Mouse (Mus musculus) stomach, embryonic 16.5 days (tissue): ENCODE measurements around the gene Tap2. TPM values are rescaled to one million over a fixed set of nuclear protein-coding genes. Genes with fewer than 3 reads are reported as not detected.
A peak's percentile ranks its signal among the peaks of the same experiment; 100 is the strongest.

Experiments
- ATAC-seq: fragments of 200-750 bp; cut with Nextera tagmentation; 2 replicates; pipeline ENCODE4 v1.8.0; 2017; ENCODE audit warnings: moderate number of reproducible peaks, moderate TSS enrichment; ENCODE audit not compliant: insufficient read depth, low FRiP score
- H3K27ac ChIP-seq: fragments of 300-500 bp; sonication (generic); 2 replicates; pipeline ENCODE4 v1.5.1; 2014; ENCODE audit warnings: low read length
- H3K27me3 ChIP-seq: fragments of 300-500 bp; sonication (generic); 2 replicates; pipeline ENCODE4 v1.6.1; 2014; ENCODE audit warnings: low read length, control low read depth, mixed read lengths; ENCODE audit not compliant: control insufficient read depth, insufficient read depth
- H3K36me3 ChIP-seq: fragments of 300-500 bp; sonication (generic); 2 replicates; pipeline ENCODE4 v1.6.1; 2014; ENCODE audit warnings: low read length; ENCODE audit not compliant: control insufficient read depth, insufficient read depth
- H3K4me1 ChIP-seq: fragments of 300-500 bp; sonication (generic); 2 replicates; pipeline ENCODE4 v1.6.1; 2014; ENCODE audit warnings: low read length, control low read depth, mixed read lengths; ENCODE audit not compliant: control insufficient read depth, insufficient read depth
- H3K4me2 ChIP-seq: fragments of 300-500 bp; sonication (generic); 2 replicates; pipeline ENCODE4 v1.6.1; 2014; ENCODE audit warnings: low read depth, low read length, mixed read lengths
- H3K4me3 ChIP-seq: fragments of 300-500 bp; sonication (generic); replicated peaks from 2 replicates; pipeline ENCODE4 v1.5.1; 2014; ENCODE audit warnings: mild to moderate bottlenecking, low read length
- H3K9ac ChIP-seq: fragments of 300-500 bp; sonication (generic); 2 replicates; pipeline ENCODE4 v1.6.1; 2014; ENCODE audit warnings: low read length
- H3K9me3 ChIP-seq: fragments of 300-500 bp; sonication (generic); replicated peaks from 2 replicates; pipeline ENCODE4 v1.6.1; 2016; ENCODE audit warnings: low read length, control low read depth; ENCODE audit not compliant: control insufficient read depth
- WGBS: fragments of 180-500 bp; shearing (Covaris S2); extraction: QIAGEN DNeasy Blood & Tissue Kit; methylation state at CpG from one replicate; pipeline ENCODE4 v1.1.7; 2014; 5-methylcytosine and 5-hydroxymethylcytosine counted together
- polyA plus RNA-seq: library from polyadenylated mRNA; unstranded; fragments of >200 nt; fragmentation: Nextera tagmentation; extraction: Ambion mirVana; gene quantifications from 2 replicates; pipeline ENCODE4 v1.2.1, GENCODE M21; 2015

The Tap2 gene
- polyA plus RNA-seq, 1 experiment from 2014 or later = 7.1 TPM

GRCm38 (mm10) chr17:34188986-34189385, 14.3 kb upstream of the Tap2 start:
- peaks cover 8% of the 10 kb centered on the region; the same call in 1 of the 2 replicates for H3K4me1 ChIP-seq
- no peak overlapping the region for H3K4me2 ChIP-seq
- no peak overlapping the region for H3K9ac ChIP-seq
- ATAC-seq = no peak
- H3K27ac ChIP-seq = no peak overlapping the region
- H3K36me3 ChIP-seq = no peaks in the 10 kb centered on the region
- H3K27me3 ChIP-seq = peaks cover 22% of the 10 kb centered on the region
- 67% methylated on average over 6 of the region's 6 CpGs for WGBS
- no peaks in the 10 kb centered on the region for H3K9me3 ChIP-seq
- no peak overlapping the region for H3K4me3 ChIP-seq

- no peak overlapping the region for H3K9ac ChIP-seq
- no peak overlapping the region for H3K4me3 ChIP-seq
- H3K27me3 ChIP-seq = peaks cover 28% of the 10 kb centered on the region
- no peak overlapping the region for H3K27ac ChIP-seq
- H3K36me3 ChIP-seq = no peaks in the 10 kb centered on the region
- no peak for ATAC-seq
- H3K9me3 ChIP-seq = no peaks in the 10 kb centered on the region
- 25% methylated on average over 16 of the region's 16 CpGs for WGBS
- H3K4me2 ChIP-seq = no peak overlapping the region
- H3K4me1 ChIP-seq = peaks cover 8% of the 10 kb centered on the region
These were observed 10.5 kb upstream of the Tap2 start for GRCm38 (mm10) chr17:34192852-34193251.

- no peak for ATAC-seq
- Histone ChIP-seq H3K9me3 (no peaks in the 10 kb centered on the region), H3K27me3 (peaks cover 31% of the 10 kb centered on the region), H3K36me3 (no peaks in the 10 kb centered on the region), H3K9ac (no peak overlapping the region), H3K4me3 (no peak overlapping the region), H3K27ac (no peak overlapping the region), H3K4me2 (no peak overlapping the region), H3K4me1 (peaks cover 10% of the 10 kb centered on the region)
- WGBS = 51% methylated on average over 8 of the region's 8 CpGs
These were observed 9.9 kb upstream of the Tap2 start for GRCm38 (mm10) chr17:34193468-34193867.

- Histone ChIP-seq H3K4me3 (no peak overlapping the region), H3K36me3 (no peaks in the 10 kb centered on the region), H3K4me2 (no peak overlapping the region), H3K4me1 (peaks cover 10% of the 10 kb centered on the region), H3K27me3 (peaks cover 39% of the 10 kb centered on the region), H3K9ac (no peak overlapping the region), H3K27ac (no peak overlapping the region), H3K9me3 (no peaks in the 10 kb centered on the region)
- WGBS = 89% methylated on average over 4 of the region's 4 CpGs
- ATAC-seq = no peak
These were observed 8.6 kb upstream of the Tap2 start for GRCm38 (mm10) chr17:34194723-34195122.

GRCm38 (mm10) chr17:34196491-34196890, 6.8 kb upstream of the Tap2 start:
- Histone ChIP-seq H3K27ac (no peak overlapping the region), H3K9ac (no peak overlapping the region), H3K9me3 (no peaks in the 10 kb centered on the region), H3K4me3 (no peak overlapping the region), H3K36me3 (no peaks in the 10 kb centered on the region), H3K4me1 (peaks cover 10% of the 10 kb centered on the region), H3K27me3 (peaks cover 38% of the 10 kb centered on the region), H3K4me2 (no peak overlapping the region)
- WGBS = 36% methylated on average over 12 of the region's 12 CpGs
- no peak for ATAC-seq

GRCm38 (mm10) chr17:34196941-34197894, 6.1 kb upstream of the Tap2 start, which contains the start of gene Psmb8:
Gene Psmb8, plus strand, starts transcription at chr17:34197721.
- WGBS = 7% methylated on average over 41 of the region's 41 CpGs
- Histone ChIP-seq H3K27ac (no peak within 1 kb of the TSS), H3K9ac (peak within 1 kb of the TSS; percentile 68), H3K4me1 (peaks cover 10% of the 10 kb centered on the region), H3K9me3 (no peaks in the 10 kb centered on the region), H3K27me3 (peaks cover 35% of the 10 kb centered on the region), H3K36me3 (no peaks in the 10 kb centered on the region), H3K4me2 (peak within 1 kb of the TSS; percentile 79), H3K4me3 (peak within 1 kb of the TSS; percentile 56)
- peak; percentile 90 for ATAC-seq

GRCm38 (mm10) chr17:34197904-34198520, 5.3 kb upstream of the Tap2 start:
- peak overlapping the region; percentile 68 for H3K9ac ChIP-seq
- no peaks in the 10 kb centered on the region for H3K9me3 ChIP-seq
- H3K4me1 ChIP-seq = peaks cover 10% of the 10 kb centered on the region
- ATAC-seq = no peak
- no peak overlapping the region for H3K27ac ChIP-seq
- peak overlapping the region; percentile 79 for H3K4me2 ChIP-seq
- H3K36me3 ChIP-seq = no peaks in the 10 kb centered on the region
- H3K4me3 ChIP-seq = peak overlapping the region; percentile 56
- WGBS = 2% methylated on average over 32 of the region's 32 CpGs
- peaks cover 35% of the 10 kb centered on the region for H3K27me3 ChIP-seq

- WGBS = 8% methylated on average over 11 of the region's 11 CpGs
- Histone ChIP-seq H3K27me3 (peaks cover 34% of the 10 kb centered on the region), H3K36me3 (no peaks in the 10 kb centered on the region), H3K4me2 (peak overlapping the region; percentile 79), H3K27ac (no peak overlapping the region), H3K9me3 (no peaks in the 10 kb centered on the region), H3K4me3 (peak overlapping the region; percentile 56), H3K4me1 (peaks cover 10% of the 10 kb centered on the region), H3K9ac (peak overlapping the region; percentile 68)
- ATAC-seq = no peak
These were observed 4.8 kb upstream of the Tap2 start for GRCm38 (mm10) chr17:34198521-34198912.

- Histone ChIP-seq H3K4me2 (no peak overlapping the region), H3K27ac (no peak overlapping the region), H3K36me3 (no peaks in the 10 kb centered on the region), H3K4me1 (peaks cover 10% of the 10 kb centered on the region), H3K9me3 (no peaks in the 10 kb centered on the region), H3K4me3 (no peak overlapping the region), H3K27me3 (peaks cover 30% of the 10 kb centered on the region), H3K9ac (no peak overlapping the region)
- ATAC-seq = no peak
- WGBS = 66% methylated on average over 12 of the region's 12 CpGs
These were observed 4.2 kb upstream of the Tap2 start for GRCm38 (mm10) chr17:34199050-34199619.
